Mouse (Mus musculus) embryonic facial prominence, embryonic 15.5 days (tissue): ENCODE results near the gene Ppfia4. TPM values are rescaled to one million over a fixed set of nuclear protein-coding genes. Genes with fewer than 3 reads are reported as not detected.
"Not testable (repeated sequence)": the region's sequence is repeated elsewhere in the genome, so short reads cannot be mapped to it uniquely, and the experiment has no call there.

Source experiments
- ATAC-seq: fragments of 200-750 bp; cut with Nextera tagmentation; 2 replicates; pipeline ENCODE4 v1.8.0; 2017; ENCODE audit warnings: low read depth, moderate TSS enrichment; ENCODE audit not compliant: insufficient number of reproducible peaks, low FRiP score, low TSS enrichment
- H3K27ac ChIP-seq: fragments of 300-500 bp; sonication (generic); replicated peaks from 2 replicates; pipeline ENCODE4 v1.5.1; 2015; ENCODE audit warnings: mild to moderate bottlenecking, inconsistent platforms
- H3K27me3 ChIP-seq: fragments of 300-500 bp; sonication (generic); 2 replicates; pipeline ENCODE4 v1.6.1; 2015; ENCODE audit warnings: inconsistent platforms
- H3K36me3 ChIP-seq: fragments of 300-500 bp; sonication (generic); 2 replicates; pipeline ENCODE4 v1.6.1; 2015; ENCODE audit warnings: mild to moderate bottlenecking, inconsistent platforms
- H3K4me1 ChIP-seq: fragments of 300-500 bp; sonication (generic); 2 replicates; pipeline ENCODE4 v1.6.1; 2015; ENCODE audit warnings: inconsistent platforms
- H3K4me2 ChIP-seq: fragments of 300-500 bp; sonication (generic); replicated peaks from 2 replicates; pipeline ENCODE4 v1.6.1; 2015; ENCODE audit warnings: mild to moderate bottlenecking, inconsistent platforms
- H3K4me3 ChIP-seq: fragments of 300-500 bp; sonication (generic); replicated peaks from 2 replicates; pipeline ENCODE4 v1.5.1; 2015; ENCODE audit warnings: mild to moderate bottlenecking, inconsistent platforms
- H3K9ac ChIP-seq: fragments of 300-500 bp; sonication (generic); 2 replicates; pipeline ENCODE4 v1.6.1; 2015; ENCODE audit warnings: inconsistent platforms
- H3K9me3 ChIP-seq: fragments of 300-500 bp; sonication (generic); replicated peaks from 2 replicates; pipeline ENCODE4 v1.6.1; 2016; ENCODE audit warnings: inconsistent platforms
- WGBS: fragments of 180-500 bp; shearing (Covaris S2); methylation state at CpG from one replicate; pipeline ENCODE4 v1.1.7; 2015; 5-methylcytosine and 5-hydroxymethylcytosine counted together
- polyA plus RNA-seq: library from polyadenylated mRNA; unstranded; fragments of >200 nt; fragmentation: Nextera tagmentation; extraction: Ambion mirVana; gene quantifications from 2 replicates; pipeline ENCODE4 v1.2.1, GENCODE M21; 2015

Gene Ppfia4
- polyA plus RNA-seq, 1 experiment from 2014 or later, result 11.6 TPM

DNA sequence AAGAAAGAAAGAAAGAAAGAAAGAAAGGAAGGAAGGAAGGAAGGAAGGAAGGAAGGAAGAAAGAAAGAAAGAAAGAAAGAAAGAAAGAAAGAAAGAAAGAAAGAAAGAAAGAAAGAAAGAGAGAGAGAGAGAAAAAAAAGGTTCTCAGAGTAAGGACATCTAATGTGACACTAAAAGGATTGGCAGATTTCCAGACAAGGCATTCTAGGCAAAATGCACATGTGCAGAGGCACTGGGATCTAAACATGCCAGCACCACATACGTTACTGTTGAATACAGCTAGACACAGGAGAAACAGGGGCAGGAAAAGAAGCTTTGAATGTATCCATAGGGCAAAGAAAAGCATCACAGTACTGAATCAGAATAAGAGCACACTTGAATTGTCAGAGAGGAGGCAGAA lies 83.0 kb downstream of the Ppfia4 start:
- not testable (repeated sequence) for H3K9me3 ChIP-seq, H3K4me3 ChIP-seq, H3K4me1 ChIP-seq, H3K27ac ChIP-seq, H3K36me3 ChIP-seq, H3K27me3 ChIP-seq, H3K9ac ChIP-seq, ATAC-seq, H3K4me2 ChIP-seq
- WGBS, result 42% methylated on average over 1 of the region's 1 CpGs

Other genes starting within 250 kb of the Ppfia4 start
- 0.61 and 0.67 TPM in 2 replicates for gene Chit1, start 221.7 kb downstream of the Ppfia4 start, polyA plus RNA-seq
- 22.8 and 30.2 TPM in 2 replicates for gene Chil1, start 150.8 kb downstream of the Ppfia4 start, polyA plus RNA-seq
- gene Mybph, start 139.5 kb downstream of the Ppfia4 start, polyA plus RNA-seq, result 102 and 127 TPM in 2 replicates
- gene Adora1, start 97.5 kb downstream of the Ppfia4 start, polyA plus RNA-seq, result 3.8 and 4.1 TPM in 2 replicates
- 186 and 239 TPM in 2 replicates for gene Myog, start 42.9 kb downstream of the Ppfia4 start, polyA plus RNA-seq
- 70.3 and 82.6 TPM in 2 replicates for gene Tmem183a, start 29.1 kb upstream of the Ppfia4 start, polyA plus RNA-seq
- not detected in 2 replicates for gene 4933406M09Rik, start 53.0 kb upstream of the Ppfia4 start, polyA plus RNA-seq
- gene Cyb5r1, start 72.6 kb upstream of the Ppfia4 start, polyA plus RNA-seq, result 41.0 and 41.2 TPM in 2 replicates
- 102 TPM in 2 replicates for gene Adipor1, start 82.5 kb upstream of the Ppfia4 start, polyA plus RNA-seq
- 25.6 and 27.6 TPM in 2 replicates for gene Klhl12, start 122.6 kb upstream of the Ppfia4 start, polyA plus RNA-seq
- 41.0 and 41.4 TPM in 2 replicates for gene Rabif, start 161.7 kb upstream of the Ppfia4 start, polyA plus RNA-seq
- not detected in 2 replicates for gene Mgat4e, start 216.8 kb upstream of the Ppfia4 start, polyA plus RNA-seq
- 73.5 and 76.0 TPM in 2 replicates for gene Kdm5b, start 227.2 kb upstream of the Ppfia4 start, polyA plus RNA-seq